Mouse (Mus musculus) intestine, embryonic 16.5 days (tissue): Measurements from ENCODE around the gene Cops6. TPM values are rescaled to one million over a fixed set of nuclear protein-coding genes. Genes with fewer than 3 reads are reported as not detected.

ENCODE experiments used
- ATAC-seq: fragments of 200-750 bp; cut with Nextera tagmentation; 2 replicates; pipeline ENCODE4 v1.8.0; 2017; ENCODE audit warnings: moderate TSS enrichment, moderate library complexity
- H3K27ac ChIP-seq: fragments of 300-500 bp; sonication (generic); 2 replicates; pipeline ENCODE4 v1.5.1; 2014; ENCODE audit warnings: mild to moderate bottlenecking, low read length
- H3K27me3 ChIP-seq: fragments of 300-500 bp; sonication (generic); replicated peaks from 2 replicates; pipeline ENCODE4 v1.6.1; 2014; ENCODE audit warnings: low read length, control low read depth, mixed read lengths; ENCODE audit not compliant: control insufficient read depth, insufficient read depth
- H3K36me3 ChIP-seq: fragments of 300-500 bp; sonication (generic); 2 replicates; pipeline ENCODE4 v1.6.1; 2014; ENCODE audit warnings: low read length, control low read depth; ENCODE audit not compliant: control insufficient read depth, insufficient read depth
- H3K4me1 ChIP-seq: fragments of 300-500 bp; sonication (generic); 2 replicates; pipeline ENCODE4 v1.6.1; 2014; ENCODE audit warnings: low read length, control low read depth, mixed read lengths; ENCODE audit not compliant: control insufficient read depth, insufficient read depth
- H3K4me2 ChIP-seq: fragments of 300-500 bp; sonication (generic); 2 replicates; pipeline ENCODE4 v1.6.1; 2014; ENCODE audit warnings: low read depth, low read length, control low read depth
- H3K4me3 ChIP-seq: fragments of 300-500 bp; sonication (generic); 2 replicates; pipeline ENCODE4 v1.5.1; 2014; ENCODE audit warnings: mild to moderate bottlenecking, low read length
- H3K9ac ChIP-seq: fragments of 300-500 bp; sonication (generic); 2 replicates; pipeline ENCODE4 v1.6.1; 2014; ENCODE audit warnings: low read depth, low read length
- H3K9me3 ChIP-seq: fragments of 300-500 bp; sonication (generic); 2 replicates; pipeline ENCODE4 v1.6.1; 2016; ENCODE audit warnings: low read length, control low read depth; ENCODE audit not compliant: control insufficient read depth
- WGBS: fragments of 180-500 bp; shearing (Covaris S2); extraction: QIAGEN DNeasy Blood & Tissue Kit; methylation state at CpG from one replicate; pipeline ENCODE4 v1.1.7; 2014; 5-methylcytosine and 5-hydroxymethylcytosine counted together
- microRNA counts: library from miRNA; unstranded; fragments of <30 nt; microRNA quantifications from one replicate; lab custom pipeline; 2016
- microRNA-seq: library from miRNA; unstranded; fragments of <30 nt; microRNA quantifications from one replicate; pipeline ENCODE4, GENCODE M21; 2016
- polyA plus RNA-seq: library from polyadenylated mRNA; unstranded; fragments of >200 nt; fragmentation: Nextera tagmentation; extraction: Ambion mirVana; gene quantifications from 2 replicates; pipeline ENCODE4 v1.2.1, GENCODE M21; 2015

Gene Cops6
- polyA plus RNA-seq, 1 experiment from 2014 or later = 303 TPM

DNA sequence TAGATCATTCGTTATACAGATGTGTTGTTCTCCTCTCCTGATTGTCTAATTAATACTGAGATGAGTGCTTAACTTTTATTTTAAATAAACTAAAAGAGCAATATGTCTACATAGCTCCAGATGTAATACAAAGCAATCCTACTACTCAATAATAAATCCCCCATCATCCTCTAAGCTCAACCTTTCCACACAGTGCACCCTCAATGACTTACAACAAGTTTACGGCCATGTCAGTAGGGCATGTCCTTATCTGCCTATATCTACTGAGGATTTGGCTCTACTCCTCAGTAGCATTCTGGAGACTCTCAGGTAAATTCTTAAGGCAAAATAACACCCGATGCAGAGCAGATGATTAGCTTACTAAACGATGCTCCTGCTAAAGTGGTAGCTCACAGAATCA lies 47.0 kb downstream of the Cops6 start:
- no peaks in the 10 kb centered on the region for H3K4me1 ChIP-seq
- 79% methylated on average over 4 of the region's 4 CpGs for WGBS
- ATAC-seq = no peak
- no peaks in the 10 kb centered on the region for H3K9me3 ChIP-seq
- H3K36me3 ChIP-seq = no peaks in the 10 kb centered on the region
- H3K27me3 ChIP-seq = no peaks in the 10 kb centered on the region
- no peak overlapping the region for H3K27ac ChIP-seq
- H3K4me2 ChIP-seq = no peak overlapping the region
- no peak overlapping the region for H3K4me3 ChIP-seq
- no peak overlapping the region for H3K9ac ChIP-seq

MicroRNAs within 50 kb of the gene (microRNA counts, 519-probe panel; counts per million panel counts)
- 3,498 counts per million, percentile 89 among the panel's probes with 10 or more counts for microRNA mmu-miR-106b (lab: Ali Mortazavi, UCI)
- microRNA mmu-miR-25 (lab: Ali Mortazavi, UCI) = 4,033 counts per million, percentile 96 among the panel's probes with 10 or more counts
- microRNA mmu-miR-93 (lab: Ali Mortazavi, UCI) = 3,498 counts per million, percentile 89 among the panel's probes with 10 or more counts

Small RNAs within 50 kb of the gene (microRNA-seq; reads per million reads assigned to microRNA genes)
- gene Mir106b (6,441 reads per million, percentile 91 among the genes with 10 or more reads in this experiment), gene Mir25 (555 reads per million, percentile 68 among the genes with 10 or more reads in this experiment), gene Mir93 (9,542 reads per million, percentile 93 among the genes with 10 or more reads in this experiment)

Other genes with a start within 250 kb of the Cops6 start
- 54.6 and 70.4 TPM in 2 replicates for gene Cyp3a13, start 239.5 kb upstream of the Cops6 start, polyA plus RNA-seq
- gene Gjc3, start 198.0 kb upstream of the Cops6 start, polyA plus RNA-seq = 0.34 and 0.50 TPM in 2 replicates
- 0.34 and 0.37 TPM in 2 replicates for gene Azgp1, start 179.6 kb upstream of the Cops6 start, polyA plus RNA-seq
- gene Smok3a, start 139.8 kb upstream of the Cops6 start, polyA plus RNA-seq = not detected in 2 replicates
- gene Smok3b, start 139.6 kb upstream of the Cops6 start, polyA plus RNA-seq = not detected in 2 replicates
- not detected in 2 replicates for gene Smok3c, start 107.9 kb upstream of the Cops6 start, polyA plus RNA-seq
- gene Zkscan1, start 76.0 kb upstream of the Cops6 start, polyA plus RNA-seq = 11.1 and 12.3 TPM in 2 replicates
- gene Zscan21, start 44.2 kb upstream of the Cops6 start, polyA plus RNA-seq = 40.8 and 44.2 TPM in 2 replicates
- gene Zfp113, start 5.3 kb upstream of the Cops6 start, polyA plus RNA-seq = 11.7 and 11.8 TPM in 2 replicates
- 16.7 and 17.1 TPM in 2 replicates for gene Ap4m1, start 10.9 kb downstream of the Cops6 start, polyA plus RNA-seq
- 128 and 147 TPM in 2 replicates for gene Mcm7, start 11.4 kb downstream of the Cops6 start, polyA plus RNA-seq
- gene Taf6, start 26.4 kb downstream of the Cops6 start, polyA plus RNA-seq = 64.5 and 69.2 TPM in 2 replicates
- 29.9 and 33.7 TPM in 2 replicates for gene Cnpy4, start 26.4 kb downstream of the Cops6 start, polyA plus RNA-seq
- gene Mblac1, start 33.2 kb downstream of the Cops6 start, polyA plus RNA-seq = 5.7 and 7.0 TPM in 2 replicates
- not detected in 2 replicates for gene Nxpe5, start 64.8 kb downstream of the Cops6 start, polyA plus RNA-seq
- 101 and 107 TPM in 2 replicates for gene Lamtor4, start 94.4 kb downstream of the Cops6 start, polyA plus RNA-seq
- gene BC037034, start 103.0 kb downstream of the Cops6 start, polyA plus RNA-seq = 3.7 and 3.9 TPM in 2 replicates
- gene Gal3st4, start 111.8 kb downstream of the Cops6 start, polyA plus RNA-seq = 0.80 and 0.92 TPM in 2 replicates
- 0.06 TPM in 2 replicates for gene Gm43720, start 118.9 kb downstream of the Cops6 start, polyA plus RNA-seq
- gene Gpc2, start 118.9 kb downstream of the Cops6 start, polyA plus RNA-seq = 11.2 and 13.1 TPM in 2 replicates
- gene Stag3, start 119.2 kb downstream of the Cops6 start, polyA plus RNA-seq = 2.0 and 3.2 TPM in 2 replicates
- gene Pvrig, start 180.9 kb downstream of the Cops6 start, polyA plus RNA-seq = 0.44 and 0.47 TPM in 2 replicates